Mouse (Mus musculus) regulatory T cell (primary cell): ENCODE measurements at regions not wholly inside any gene's neighbourhood (a gene's known extent, or its start where the extent isn't known, plus 50 kb on each side); places are given as distances from the start of the nearest gene placed in this dataset.

Experiments
- in situ Hi-C: fragments of 300-600 bp; cut with MboI, MseI; formaldehyde crosslinking; loops from one replicate; pipeline ENCODE4 v1.15.1; 2025; ENCODE audit warnings: high pct_unique_total_duplicates

DNA sequence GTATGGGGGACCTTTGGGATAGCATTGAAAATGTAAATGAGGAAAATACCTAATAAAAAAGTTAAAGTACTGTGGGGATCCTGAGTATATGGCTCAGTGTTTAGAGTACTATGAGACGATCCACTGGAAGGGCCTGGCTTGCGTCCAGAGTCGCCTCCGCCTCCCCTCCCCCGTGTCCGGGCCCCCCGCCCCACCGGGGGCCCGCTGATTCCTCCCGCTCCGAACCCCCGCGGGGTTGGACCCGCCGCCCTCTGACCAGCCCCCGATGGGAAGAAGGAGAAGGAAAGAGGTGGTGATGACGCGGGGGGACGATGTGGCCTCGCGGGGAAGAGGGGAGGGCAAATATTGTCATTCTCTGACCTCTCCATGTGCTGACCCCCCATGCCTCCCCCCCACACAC lies 234.0 kb upstream of the 9530002B09Rik start:
- in situ Hi-C loops: loop anchor here (25.0 kb wide), 1 partner anchor 107 kb away; no protein-coding TSS in a partner anchor
